Mouse (Mus musculus) megakaryocyte progenitor cell, adult 5-6 weeks (primary cell): ENCODE measurements at regions not wholly inside any gene's neighbourhood (a gene's known extent, or its start where the extent isn't known, plus 50 kb on each side); places are given as distances from the start of the nearest gene placed in this dataset.

Experiments used
- ATAC-seq: replicated peaks from 2 replicates; pipeline ENCODE4 v1.8.0; 2016; ENCODE audit warnings: mild to moderate bottlenecking, moderate TSS enrichment, inconsistent platforms; ENCODE audit not compliant: poor library complexity

GRCm38 (mm10) chr10:106058050-106058449, 216.9 kb upstream of the Mettl25 start:
- ATAC-seq: no peak

- ATAC-seq: no peak
These were observed 197.3 kb upstream of the Mettl25 start for GRCm38 (mm10) chr10:106038497-106038896.

- ATAC-seq: peak; percentile 44; the same call in 1 of the 2 replicates
These were observed 196.9 kb upstream of the Mettl25 start for GRCm38 (mm10) chr10:106038033-106038432.

- ATAC-seq: no peak
These were observed 192.2 kb upstream of the Mettl25 start for GRCm38 (mm10) chr10:106033416-106033815.

GRCm38 (mm10) chr10:106024648-106025047, 183.5 kb upstream of the Mettl25 start:
- no peak for ATAC-seq

- no peak for ATAC-seq
These were observed 182.5 kb upstream of the Mettl25 start for GRCm38 (mm10) chr10:106023639-106024215.

GRCm38 (mm10) chr10:106015965-106016364, 174.8 kb upstream of the Mettl25 start:
- ATAC-seq: no peak

- ATAC-seq: no peak
These were observed 174.3 kb upstream of the Mettl25 start for GRCm38 (mm10) chr10:106015436-106015835.

GRCm38 (mm10) chr10:106010131-106010530, 169.0 kb upstream of the Mettl25 start:
- no peak for ATAC-seq

- ATAC-seq: no peak
These were observed 166.2 kb upstream of the Mettl25 start for GRCm38 (mm10) chr10:106007331-106007730.

GRCm38 (mm10) chr10:106006861-106007260, 165.7 kb upstream of the Mettl25 start:
- no peak for ATAC-seq

GRCm38 (mm10) chr10:106006061-106006460, 164.9 kb upstream of the Mettl25 start:
- ATAC-seq: no peak

GRCm38 (mm10) chr10:105957468-105957867, 116.3 kb upstream of the Mettl25 start:
- peak; percentile 97 for ATAC-seq

- ATAC-seq: no peak
These were observed 92.1 kb upstream of the Mettl25 start for GRCm38 (mm10) chr10:105933309-105933708.

GRCm38 (mm10) chr10:105932786-105933185, 91.6 kb upstream of the Mettl25 start:
- no peak for ATAC-seq

GRCm38 (mm10) chr10:105927596-105927995, 86.4 kb upstream of the Mettl25 start:
- ATAC-seq: no peak

GRCm38 (mm10) chr10:105926912-105927238, 85.7 kb upstream of the Mettl25 start:
- ATAC-seq: no peak

- ATAC-seq: no peak
These were observed 85.2 kb upstream of the Mettl25 start for GRCm38 (mm10) chr10:105926229-105926911.

GRCm38 (mm10) chr10:105899677-105900076, 58.5 kb upstream of the Mettl25 start:
- no peak for ATAC-seq

- ATAC-seq: no peak
These were observed 58.0 kb upstream of the Mettl25 start for GRCm38 (mm10) chr10:105899225-105899624.
